Comparison of ENCODE assay signal across 17 mouse cellular contexts in the genomic region with DNA sequence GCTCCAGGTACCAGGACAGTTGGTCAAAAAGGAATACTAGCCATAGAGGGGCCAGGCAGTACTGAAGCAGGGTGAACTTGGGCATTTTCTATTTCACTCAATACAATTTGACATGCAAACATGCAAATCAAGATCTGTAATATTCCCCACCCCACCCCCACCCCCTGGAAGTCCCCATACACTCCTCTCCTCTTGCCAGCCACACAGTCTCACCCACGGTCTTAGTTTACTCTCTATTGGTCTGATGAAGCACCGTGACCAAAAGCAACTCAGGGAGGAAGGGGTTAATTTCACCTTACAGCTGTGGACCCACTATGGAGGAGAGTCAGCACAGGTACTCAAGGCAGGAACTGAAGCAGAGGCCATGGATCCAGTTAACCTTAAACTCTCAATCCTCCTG. TPM values are rescaled to one million over a fixed set of nuclear protein-coding genes. Genes with fewer than 3 reads are reported as not detected.
A peak's percentile ranks its signal among the peaks of the same experiment; 100 is the strongest.
DNase-seq lines count a peak whose midpoint lies in the region; TF ChIP-seq lines count a peak whose summit lies in the region.
"Had no signal": no experiment of that assay in that cellular context is flagged by ENCODE, and none has a peak within 500 bp of the region (broad histone marks: within the 10 kb centered on the region; RNA-seq: fewer than 3 reads in every experiment).

No protein-coding gene starts in this region.

- no peaks in the 10 kb centered on the region for H3K36me3 ChIP-seq in heart, embryonic 10.5 days
- no peaks in the 10 kb centered on the region for H3K36me3 ChIP-seq in ES-Bruce4 (ENCODE audit: control insufficient read depth, insufficient read depth, low read length, poor library complexity, severe bottlenecking)
- H3K36me3 ChIP-seq in splenic B cell, adult 2 months (ENCODE audit: control insufficient read depth, insufficient read depth, low read length, poor library complexity, severe bottlenecking), result no peaks in the 10 kb centered on the region
- H3K36me3 ChIP-seq: embryonic facial prominence, embryonic 12.5 days; heart, embryonic 15.5 days; hindbrain, embryonic 12.5 days had no signal

- no peak for TF ChIP-seq CTCF in ES-Bruce4 (IDR thresholded peaks at IDR 0.05; ENCODE audit: low read depth, low read length)

- no peak overlapping the region for H3K4me3 ChIP-seq in heart, embryonic 10.5 days
- H3K4me3 ChIP-seq in ES-Bruce4 (ENCODE audit: low read depth, low read length), result no peak overlapping the region
- H3K4me3 ChIP-seq: embryonic facial prominence, embryonic 12.5 days; heart, embryonic 15.5 days; hindbrain, embryonic 12.5 days had no signal

- 94% methylated on average over 2 of the region's 2 CpGs for WGBS in heart, embryonic 10.5 days

- H3K4me1 ChIP-seq in heart, embryonic 10.5 days, result no peaks in the 10 kb centered on the region
- peaks cover 5% of the 10 kb centered on the region for H3K4me1 ChIP-seq in ES-Bruce4 (ENCODE audit: control insufficient read depth, insufficient read depth, low read length)
- H3K4me1 ChIP-seq: embryonic facial prominence, embryonic 12.5 days; heart, embryonic 15.5 days; hindbrain, embryonic 12.5 days had no signal

- no peaks in the 10 kb centered on the region for H3K9me3 ChIP-seq in heart, embryonic 10.5 days
- H3K9me3 ChIP-seq in ES-Bruce4 (replicated peaks; ENCODE audit: control insufficient read depth, insufficient read depth, low read length, poor library complexity, severe bottlenecking), result peaks cover 16% of the 10 kb centered on the region
- H3K9me3 ChIP-seq: embryonic facial prominence, embryonic 12.5 days; heart, embryonic 15.5 days; hindbrain, embryonic 12.5 days had no signal

- H3K27ac ChIP-seq in heart, embryonic 10.5 days, result no peak overlapping the region
- peak overlapping the region; percentile 66 for H3K27ac ChIP-seq in ES-Bruce4 (ENCODE audit: insufficient read depth, low read length)
- H3K27ac ChIP-seq: embryonic facial prominence, embryonic 12.5 days; heart, embryonic 15.5 days; hindbrain, embryonic 12.5 days had no signal

- no peak overlapping the region for H3K9ac ChIP-seq in ES-Bruce4 (ENCODE audit: low read depth, poor library complexity, severe bottlenecking)
- H3K9ac ChIP-seq: embryonic facial prominence, embryonic 12.5 days; heart, embryonic 15.5 days; hindbrain, embryonic 12.5 days had no signal

- no peaks in the 10 kb centered on the region for H3K27me3 ChIP-seq in heart, embryonic 10.5 days (ENCODE audit: insufficient read depth, poor library complexity, severe bottlenecking)
- no peaks in the 10 kb centered on the region for H3K27me3 ChIP-seq in ES-Bruce4 (ENCODE audit: control insufficient read depth, insufficient read depth, low read length, poor library complexity, severe bottlenecking)
- H3K27me3 ChIP-seq in splenic B cell, adult 2 months (ENCODE audit: control insufficient read depth, insufficient read depth, low read length, poor library complexity, severe bottlenecking), result no peaks in the 10 kb centered on the region
- H3K27me3 ChIP-seq: embryonic facial prominence, embryonic 12.5 days; heart, embryonic 15.5 days; hindbrain, embryonic 12.5 days; Patski had no signal

- peak; percentile 20 for DNase-seq in heart, embryonic 10.5 days (ENCODE audit: low spot score)
- DNase-seq in heart, adult 9 months (ENCODE audit: low spot score in 2 of 2), result no peak
- DNase-seq in A20 (ENCODE audit: low read depth, low spot score), result peak; percentile 22
- DNase-seq in splenic B cell, adult 2 months (ENCODE audit: low read depth, low spot score), result peak; percentile 34
- DNase-seq in cerebellum, adult 9-10 months, result no peak
- DNase-seq: adrenal gland, adult 2 months; adrenal gland, postnatal 25 days; cerebellum, adult 2 months; cerebellum, postnatal 14 days; embryo, embryonic 11 days; gastrocnemius, postnatal 10 days; heart, postnatal 36 days had no signal

- TF ChIP-seq EP300 in ES-Bruce4 (IDR thresholded peaks at IDR 0.05; ENCODE audit: insufficient read depth, low read depth, low read length), result no peak

- no peak for TF ChIP-seq POLR2A in ES-Bruce4 (IDR thresholded peaks at IDR 0.05; ENCODE audit: insufficient read depth, low read length)

RNA-seq across cellular contexts. Expression of a gene that starts 14.6 kb away (rescaled TPM):
- polyA plus RNA-seq in heart, embryonic 10.5 days (2016; fragmentation: Nextera tagmentation; extraction: Ambion mirVana), result 3.5 and 5.7 TPM in 2 replicates
- polyA plus RNA-seq in ES-Bruce4 (2011; ENCODE audit: insufficient read depth, insufficient read length, low read depth, missing spikeins), result 75.6 and 79.2 TPM in 2 replicates

Comparison
In these comparisons a context has a peak if more than half of its experiments do, and no peak if none do; other contexts are left out.
1. DNase-seq: peak in heart, embryonic 10.5 days (single experiment), A20 (single experiment) and splenic B cell, adult 2 months (single experiment); none in heart, adult 9 months (0 of 2) and cerebellum, adult 9-10 months (single experiment).
2. RNA of a gene that starts 14.6 kb away (polyA plus RNA-seq): 75.6 to 79.2 TPM in ES-Bruce4; 3.5 to 5.7 TPM in heart, embryonic 10.5 days; every median in the first group is over 10 times any median in the second.